Mouse (Mus musculus) lung, embryonic 14.5 days (tissue): ENCODE results near the gene Gcsh. TPM values are rescaled to one million over a fixed set of nuclear protein-coding genes. Genes with fewer than 3 reads are reported as not detected.

ENCODE experiments used
- ATAC-seq: fragments of 200-750 bp; cut with Nextera tagmentation; 2 replicates; pipeline ENCODE4 v1.8.0; 2017; ENCODE audit warnings: mild to moderate bottlenecking, moderate TSS enrichment, moderate library complexity; ENCODE audit not compliant: insufficient read depth
- DNase-seq: peaks from one replicate; pipeline ENCODE4 v3.0.0-alpha.2; 2015
- H3K27ac ChIP-seq: fragments of 300-500 bp; sonication (generic); 2 replicates; pipeline ENCODE4 v1.5.1; 2014; ENCODE audit warnings: low read depth, mild to moderate bottlenecking, moderate library complexity
- H3K27me3 ChIP-seq: fragments of 300-500 bp; sonication (generic); 2 replicates; pipeline ENCODE4 v1.6.1; 2014; ENCODE audit warnings: low read length, control low read depth; ENCODE audit not compliant: insufficient read depth
- H3K36me3 ChIP-seq: fragments of 300-500 bp; sonication (generic); 2 replicates; pipeline ENCODE4 v1.6.1; 2014; ENCODE audit warnings: control low read depth; ENCODE audit not compliant: insufficient read depth
- H3K4me1 ChIP-seq: fragments of 300-500 bp; sonication (generic); 2 replicates; pipeline ENCODE4 v1.6.1; 2014; ENCODE audit warnings: antibody characterized with exemption, control low read depth; ENCODE audit not compliant: insufficient read depth
- H3K4me2 ChIP-seq: fragments of 300-500 bp; sonication (generic); 2 replicates; pipeline ENCODE4 v1.6.1; 2014; ENCODE audit warnings: mild to moderate bottlenecking
- H3K4me3 ChIP-seq: fragments of 300-500 bp; sonication (generic); 2 replicates; pipeline ENCODE4 v1.5.1; 2014; ENCODE audit warnings: low read depth, low read length
- H3K9ac ChIP-seq: fragments of 300-500 bp; sonication (generic); 2 replicates; pipeline ENCODE4 v1.6.1; 2014
- H3K9me3 ChIP-seq: fragments of 300-500 bp; sonication (generic); 2 replicates; pipeline ENCODE4 v1.6.1; 2016; ENCODE audit warnings: low read depth, low read length, control low read depth
- CTCF ChIP-seq: IDR thresholded peaks from 2 replicates; pipeline ENCODE4 v1.5.1; 2016; ENCODE audit warnings: antibody characterized with exemption, low read depth
- WGBS: fragments of 180-500 bp; shearing (Covaris S2); extraction: QIAGEN DNeasy Blood & Tissue Kit; methylation state at CpG from one replicate; pipeline ENCODE4 v1.1.7; 2014; 5-methylcytosine and 5-hydroxymethylcytosine counted together
- polyA plus RNA-seq: library from polyadenylated mRNA; unstranded; fragments of >200 nt; fragmentation: Nextera tagmentation; extraction: Ambion mirVana; gene quantifications from 2 replicates; pipeline ENCODE4 v1.2.1, GENCODE M21; 2014

Gene Gcsh
- polyA plus RNA-seq, 1 experiment from 2014 or later, result 143 TPM

- H3K4me1 ChIP-seq, result 0 out of 2 replicates have a peak, but pooled peaks cover 3% of the 10 kb centered on the region
- DNase-seq (peak; percentile 79), ATAC-seq (peak; percentile 72)
- H3K9ac ChIP-seq, result no peak overlapping the region
- H3K27ac ChIP-seq, result peak overlapping the region; percentile 27; the same call in 1 of the 2 replicates
- H3K4me2 ChIP-seq, result no peak overlapping the region
- WGBS, result 44% methylated on average over 5 of the region's 5 CpGs
- no peak overlapping the region for H3K4me3 ChIP-seq
- H3K9me3 ChIP-seq, result no peaks in the 10 kb centered on the region
- no peak for TF ChIP-seq CTCF
- H3K36me3 ChIP-seq, result peaks cover 35% of the 10 kb centered on the region
- no peaks in the 10 kb centered on the region for H3K27me3 ChIP-seq
Observed at GRCm38 (mm10) chr8:116951369-116951768, 42.0 kb downstream of the Gcsh start.

GRCm38 (mm10) chr8:116947589-116947988 lies 45.7 kb downstream of the Gcsh start:
- ATAC-seq (no peak), DNase-seq (no peak)
- Histone ChIP-seq H3K27me3 (no peaks in the 10 kb centered on the region), H3K36me3 (no peaks in the 10 kb centered on the region), H3K4me1 (0 out of 2 replicates have a peak, but pooled peaks cover 7% of the 10 kb centered on the region), H3K9ac (no peak overlapping the region), H3K9me3 (no peaks in the 10 kb centered on the region), H3K4me3 (no peak overlapping the region), H3K4me2 (no peak overlapping the region), H3K27ac (0 out of 2 replicates have a peak overlapping the region, but pooled peaks have one; percentile 15)
- WGBS, result 65% methylated on average over 7 of the region's 7 CpGs
- no peak for TF ChIP-seq CTCF

DNA sequence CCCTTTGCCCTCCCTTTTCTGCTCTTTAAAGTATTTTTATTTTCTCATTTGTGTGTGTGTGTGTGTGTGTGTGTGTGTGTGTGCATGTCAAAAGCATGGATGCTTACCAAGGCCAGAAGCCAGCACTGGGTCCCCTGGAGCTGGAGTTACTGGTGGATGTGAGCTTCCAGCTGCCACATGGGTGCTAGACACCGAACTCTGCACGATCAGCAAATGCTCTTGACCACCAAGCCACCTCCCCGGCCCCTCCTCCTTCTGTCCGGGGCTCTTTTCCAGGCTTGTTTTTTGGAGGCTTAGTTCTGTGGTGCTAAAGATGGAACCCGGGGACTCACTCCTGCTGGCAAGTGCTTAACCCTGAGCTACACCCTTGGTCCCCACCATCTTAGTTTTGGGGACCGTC lies 46.5 kb downstream of the Gcsh start:
- no peak overlapping the region for H3K9ac ChIP-seq
- no peak overlapping the region for H3K27ac ChIP-seq
- DNase-seq (no peak), ATAC-seq (no peak)
- no peaks in the 10 kb centered on the region for H3K27me3 ChIP-seq
- H3K4me2 ChIP-seq, result peak overlapping the region; percentile 32; the same call in 1 of the 2 replicates
- 83% methylated on average over 6 of the region's 6 CpGs for WGBS
- H3K36me3 ChIP-seq, result no peaks in the 10 kb centered on the region
- TF ChIP-seq CTCF, result no peak
- H3K4me3 ChIP-seq, result no peak overlapping the region
- H3K4me1 ChIP-seq, result 0 out of 2 replicates have a peak, but pooled peaks cover 7% of the 10 kb centered on the region
- no peaks in the 10 kb centered on the region for H3K9me3 ChIP-seq

DNA sequence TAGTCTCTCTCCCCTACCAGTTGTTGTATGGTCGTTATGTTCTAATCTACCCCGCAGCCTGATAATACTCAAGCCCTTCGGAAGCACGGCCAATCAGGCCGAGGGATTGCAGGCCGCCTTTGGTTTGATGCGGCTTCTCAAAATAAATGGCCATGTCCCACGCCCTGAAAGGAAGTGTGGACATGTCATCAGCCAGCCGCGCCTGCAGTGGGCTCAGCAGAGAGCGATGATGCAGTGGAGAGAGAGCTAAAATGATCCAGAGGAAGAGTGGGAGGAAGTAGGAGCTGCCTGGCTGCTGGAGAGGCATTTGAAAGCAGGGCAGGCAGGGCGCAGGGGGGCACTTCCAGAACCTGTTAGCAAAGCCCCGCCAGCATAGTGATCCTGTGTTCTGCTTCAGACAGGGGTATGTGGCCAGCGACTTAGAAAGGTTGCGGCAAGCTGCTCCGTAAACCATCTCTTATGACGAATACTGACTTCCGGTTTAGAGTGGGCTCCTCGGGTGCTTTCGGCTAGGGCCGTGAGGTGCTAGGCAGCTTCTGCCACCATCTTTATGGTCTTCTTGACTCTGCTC lies 47.0 kb downstream of the Gcsh start:
- Histone ChIP-seq H3K27ac (peak overlapping the region; percentile 30; the same call in 1 of the 2 replicates), H3K4me2 (peak overlapping the region; percentile 32)

DNA sequence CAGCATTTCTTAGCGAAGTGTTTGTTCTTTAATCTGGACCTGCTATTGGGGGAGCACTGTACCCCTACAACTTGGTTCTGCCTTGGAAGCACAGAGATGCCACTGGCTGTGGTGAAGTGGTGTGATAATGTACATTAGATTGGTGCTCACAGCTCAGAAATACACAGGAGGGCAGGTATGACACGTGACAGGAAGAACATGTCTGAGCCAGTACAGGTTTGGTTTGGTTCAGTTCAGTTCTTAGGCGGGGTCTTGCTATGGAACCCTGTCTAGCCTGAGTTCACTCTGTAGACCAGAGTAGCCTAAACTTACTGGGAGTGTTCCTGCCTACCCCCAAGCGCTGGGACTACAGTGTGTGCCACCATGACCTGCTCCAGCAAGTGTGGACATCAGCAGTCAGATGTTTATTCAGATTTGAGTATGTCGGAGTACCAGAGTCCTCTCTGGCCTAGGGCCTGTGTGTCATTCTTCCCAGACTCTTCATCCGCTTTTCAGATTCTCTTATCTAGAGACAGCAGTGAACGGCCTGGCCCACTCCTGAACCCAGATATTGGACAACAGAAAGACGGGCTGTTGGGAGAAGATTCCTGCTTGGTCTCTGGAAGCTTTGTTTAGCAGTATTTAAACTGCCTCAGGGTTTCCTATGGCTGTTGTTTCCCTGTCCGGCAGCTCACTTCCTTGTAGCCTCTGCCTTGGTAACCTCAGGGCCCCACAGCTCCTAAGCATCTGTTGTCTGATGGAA lies 48.0 kb downstream of the Gcsh start:
- 71% methylated on average over 9 of the region's 9 CpGs for WGBS
- no peak for TF ChIP-seq CTCF
- Histone ChIP-seq H3K27ac (0 out of 2 replicates have a peak overlapping the region, but pooled peaks have one; percentile 12), H3K4me1 (0 out of 2 replicates have a peak, but pooled peaks cover 4% of the 10 kb centered on the region), H3K9ac (no peak overlapping the region), H3K9me3 (no peaks in the 10 kb centered on the region), H3K36me3 (0 out of 2 replicates have a peak, but pooled peaks cover 9% of the 10 kb centered on the region), H3K4me3 (no peak overlapping the region), H3K4me2 (0 out of 2 replicates have a peak overlapping the region, but pooled peaks have one; percentile 96), H3K27me3 (no peaks in the 10 kb centered on the region)
- DNase-seq (no peak), ATAC-seq (no peak)

More for the DNA sequence above, 47.0 kb downstream of the Gcsh start:
- Histone ChIP-seq H3K9me3 (no peaks in the 10 kb centered on the region), H3K9ac (peak overlapping the region; percentile 9; the same call in 1 of the 2 replicates), H3K4me1 (0 out of 2 replicates have a peak, but pooled peaks cover 7% of the 10 kb centered on the region), H3K4me3 (no peak overlapping the region), H3K36me3 (no peaks in the 10 kb centered on the region), H3K27me3 (no peaks in the 10 kb centered on the region)
- TF ChIP-seq CTCF, result no peak
- ATAC-seq, result no peak
- WGBS, result 66% methylated on average over 21 of the region's 21 CpGs
- no peak for DNase-seq

DNA sequence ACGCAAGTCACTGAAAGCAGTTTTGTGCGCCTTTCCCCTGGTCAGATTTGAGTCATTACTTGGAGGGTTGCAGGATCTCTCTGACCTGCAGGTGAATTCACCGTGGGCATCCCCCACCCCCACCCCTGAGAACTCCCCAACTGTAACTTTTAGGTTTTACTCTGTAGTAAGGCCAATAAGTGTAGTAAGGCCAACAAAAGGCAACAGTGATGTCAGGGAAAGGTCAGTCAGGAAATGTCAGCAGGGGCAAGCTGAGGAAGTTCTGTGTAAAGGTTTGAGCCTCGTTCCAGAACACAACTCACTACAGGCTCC lies 49.0 kb downstream of the Gcsh start:
- no peaks in the 10 kb centered on the region for H3K27me3 ChIP-seq
- no peak overlapping the region for H3K27ac ChIP-seq
- H3K9ac ChIP-seq, result peak overlapping the region; percentile 89; the same call in 1 of the 2 replicates
- H3K4me2 ChIP-seq, result peak overlapping the region; percentile 96
- ATAC-seq (no peak), DNase-seq (no peak)
- H3K4me3 ChIP-seq, result peak overlapping the region; percentile 95
- no peaks in the 10 kb centered on the region for H3K9me3 ChIP-seq
- H3K36me3 ChIP-seq, result 0 out of 2 replicates have a peak, but pooled peaks cover 10% of the 10 kb centered on the region
- TF ChIP-seq CTCF, result no peak
- 12% methylated on average over 4 of the region's 4 CpGs for WGBS
- 0 out of 2 replicates have a peak, but pooled peaks cover 4% of the 10 kb centered on the region for H3K4me1 ChIP-seq
